ENCODE assay signal across 27 mouse cellular contexts in the genomic region with DNA sequence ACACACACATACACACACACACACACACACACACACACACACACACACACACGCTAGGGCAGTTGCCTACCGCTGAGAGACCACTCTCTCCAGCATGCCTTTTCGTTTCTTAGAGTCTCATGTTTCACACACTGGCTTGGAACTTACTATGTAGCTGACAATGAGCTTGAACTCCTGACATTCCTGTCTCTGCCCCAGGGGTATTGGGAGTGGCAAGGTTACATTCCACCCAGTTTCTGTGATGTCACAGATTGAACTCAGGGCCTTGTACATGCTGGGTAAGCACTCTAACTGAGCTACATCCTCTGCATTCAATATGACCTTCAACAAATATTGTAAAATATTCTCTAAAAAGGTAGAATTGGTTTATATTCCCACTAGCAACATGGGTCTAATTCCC. TPM values are rescaled to one million over a fixed set of nuclear protein-coding genes. Genes with fewer than 3 reads are reported as not detected.
DNase-seq lines count a peak whose midpoint lies in the region; ATAC-seq and TF ChIP-seq lines count a peak whose summit lies in the region.
"Had no signal": no experiment of that assay in that cellular context is flagged by ENCODE, and none has a peak within 500 bp of the region (broad histone marks: within the 10 kb centered on the region; RNA-seq: fewer than 3 reads in every experiment).

No protein-coding gene starts in this region.

- no peak for TF ChIP-seq EP300 in stomach, postnatal 0 days (optimal IDR thresholded peaks at IDR 0.05)

- no peak overlapping the region for H3K9ac ChIP-seq in lung, embryonic 16.5 days (ENCODE audit: low read length)
- no peak overlapping the region for H3K9ac ChIP-seq in ES-E14 (ENCODE audit: insufficient read depth, low read depth, low read length, poor library complexity, severe bottlenecking)
- no peak overlapping the region for H3K9ac ChIP-seq in stomach, postnatal 0 days (ENCODE audit: low read length)
- no peak overlapping the region for H3K9ac ChIP-seq in midbrain, embryonic 11.5 days (ENCODE audit: low read length)
- H3K9ac ChIP-seq: embryonic facial prominence, embryonic 13.5 days; forebrain, postnatal 0 days; heart, embryonic 13.5 days; hindbrain, embryonic 14.5 days; liver, embryonic 15.5 days; midbrain, embryonic 13.5 days; neural tube, embryonic 15.5 days had no signal

- peak; percentile 23; the same call in 1 of the 2 replicates for ATAC-seq in lung, embryonic 16.5 days (ENCODE audit: low read depth)
- peak; percentile 65; the same call in 1 of the 2 replicates for ATAC-seq in stomach, postnatal 0 days (ENCODE audit: low FRiP score, low TSS enrichment)
- no peak for ATAC-seq in midbrain, embryonic 11.5 days (ENCODE audit: low FRiP score)
- ATAC-seq in granulocyte monocyte progenitor cell, adult 5-6 weeks (replicated peaks; ENCODE audit: poor library complexity, severe bottlenecking), result no peak
- ATAC-seq: forebrain, postnatal 0 days; lung, postnatal 0 days; midbrain, embryonic 13.5 days had no signal

- H3K4me1 ChIP-seq in lung, embryonic 16.5 days (replicated peaks; ENCODE audit: control insufficient read depth, insufficient read depth, low read length), result no peaks in the 10 kb centered on the region
- H3K4me1 ChIP-seq in ES-E14 (ENCODE audit: control insufficient read depth in 2 of 2, insufficient read depth in 2 of 2, low read length in 2 of 2, poor library complexity in 1 of 2), result no peaks in the 10 kb centered on the region
- no peaks in the 10 kb centered on the region for H3K4me1 ChIP-seq in stomach, postnatal 0 days (replicated peaks; ENCODE audit: control insufficient read depth, insufficient read depth)
- no peaks in the 10 kb centered on the region for H3K4me1 ChIP-seq in midbrain, embryonic 11.5 days (ENCODE audit: control insufficient read depth, insufficient read depth, low read length)
- H3K4me1 ChIP-seq: embryonic facial prominence, embryonic 13.5 days; liver, embryonic 15.5 days; midbrain, embryonic 13.5 days; neural tube, embryonic 15.5 days had no signal

- no peak overlapping the region for H3K4me3 ChIP-seq in lung, embryonic 16.5 days (ENCODE audit: low read length)
- H3K4me3 ChIP-seq in ES-E14 (ENCODE audit: insufficient read depth in 1 of 2, low read depth in 1 of 2, low read length in 2 of 2, poor library complexity in 1 of 2, severe bottlenecking in 1 of 2), result no peak overlapping the region
- no peak overlapping the region for H3K4me3 ChIP-seq in stomach, postnatal 0 days (ENCODE audit: low read depth, low read length)
- H3K4me3 ChIP-seq in midbrain, embryonic 11.5 days (ENCODE audit: low read depth, low read length), result no peak overlapping the region
- H3K4me3 ChIP-seq: embryonic facial prominence, embryonic 13.5 days; erythroblast, embryonic 14.5 days; heart, embryonic 13.5 days; liver, embryonic 15.5 days; midbrain, embryonic 13.5 days; neural tube, embryonic 15.5 days had no signal

- no peak overlapping the region for H3K27ac ChIP-seq in lung, embryonic 16.5 days (ENCODE audit: low read length)
- H3K27ac ChIP-seq in ES-E14 (ENCODE audit: insufficient read depth, low read depth, low read length, poor library complexity, severe bottlenecking), result no peak overlapping the region; the same call in 1 of the 2 replicates
- H3K27ac ChIP-seq in stomach, postnatal 0 days (replicated peaks), result no peak overlapping the region
- no peak overlapping the region for H3K27ac ChIP-seq in midbrain, embryonic 11.5 days (ENCODE audit: low read depth, low read length)
- H3K27ac ChIP-seq: embryonic facial prominence, embryonic 13.5 days; heart, embryonic 13.5 days; hindbrain, embryonic 14.5 days; liver, embryonic 15.5 days; midbrain, embryonic 13.5 days; neural tube, embryonic 15.5 days had no signal

- H3K4me2 ChIP-seq in lung, embryonic 16.5 days (ENCODE audit: low read depth, low read length), result no peak overlapping the region
- no peak overlapping the region for H3K4me2 ChIP-seq in stomach, postnatal 0 days (replicated peaks; ENCODE audit: low read depth)
- no peak overlapping the region for H3K4me2 ChIP-seq in midbrain, embryonic 11.5 days
- H3K4me2 ChIP-seq: embryonic facial prominence, embryonic 13.5 days; heart, embryonic 13.5 days; hindbrain, embryonic 14.5 days; liver, embryonic 15.5 days; midbrain, embryonic 13.5 days; neural tube, embryonic 15.5 days had no signal

- H3K36me3 ChIP-seq in lung, embryonic 16.5 days (ENCODE audit: control insufficient read depth, insufficient read depth, low read length), result no peaks in the 10 kb centered on the region
- no peaks in the 10 kb centered on the region for H3K36me3 ChIP-seq in ES-E14 (ENCODE audit: control insufficient read depth, insufficient read depth, low read length, poor library complexity, severe bottlenecking)
- no peaks in the 10 kb centered on the region for H3K36me3 ChIP-seq in stomach, postnatal 0 days (ENCODE audit: control insufficient read depth, insufficient read depth, low read length)
- H3K36me3 ChIP-seq in midbrain, embryonic 11.5 days (ENCODE audit: control insufficient read depth, insufficient read depth, low read length), result no peaks in the 10 kb centered on the region
- H3K36me3 ChIP-seq: embryonic facial prominence, embryonic 13.5 days; heart, embryonic 13.5 days; liver, embryonic 15.5 days; midbrain, embryonic 13.5 days; neural tube, embryonic 15.5 days had no signal

- no peak for DNase-seq in lung, postnatal 36 days
- DNase-seq in ES-E14 (ENCODE audit: low read depth, low spot score) (peak; percentile 80), ZHBTc4 (ENCODE audit: low read depth, low spot score) (peak; percentile 94)
- DNase-seq in stomach, postnatal 0 days (ENCODE audit: low spot score), result peak; percentile 15
- no peak for DNase-seq in midbrain, embryonic 11.5 days (ENCODE audit: low spot score, missing footprints)
- DNase-seq: adrenal gland, postnatal 10 days; cerebellum, adult 11-12 months; cerebellum, adult 9-11 months; forebrain, postnatal 0 days; heart, postnatal 10 days; kidney, adult 11 months; kidney, postnatal 14 days; layer of hippocampus, adult 9-11 months; liver; spleen, adult 18-20 months; thymus, adult 2 months; thymus, postnatal 36 days had no signal

- no peak for TF ChIP-seq CTCF in stomach, postnatal 0 days (IDR thresholded peaks at IDR 0.05; ENCODE audit: low read depth)

- H3K27me3 ChIP-seq in lung, embryonic 16.5 days (ENCODE audit: control insufficient read depth, insufficient read depth, low read depth, low read length), result no peaks in the 10 kb centered on the region
- no peaks in the 10 kb centered on the region for H3K27me3 ChIP-seq in stomach, postnatal 0 days (ENCODE audit: control insufficient read depth, insufficient read depth, low read length)
- no peaks in the 10 kb centered on the region for H3K27me3 ChIP-seq in midbrain, embryonic 11.5 days (ENCODE audit: control insufficient read depth, insufficient read depth, low read length)
- H3K27me3 ChIP-seq: embryonic facial prominence, embryonic 13.5 days; heart, embryonic 13.5 days; liver, embryonic 15.5 days; midbrain, embryonic 13.5 days; neural tube, embryonic 15.5 days had no signal

- in situ Hi-C loops in ES-E14 (cut with MboI; ENCODE audit: low sequenced_read_pairs in 2 of 2, unreplicated experiment in 2 of 2), result no loop called here

- H3K9me3 ChIP-seq in lung, embryonic 16.5 days (ENCODE audit: control insufficient read depth, low read length), result no peaks in the 10 kb centered on the region
- no peaks in the 10 kb centered on the region for H3K9me3 ChIP-seq in ES-E14 (ENCODE audit: control insufficient read depth, insufficient read depth, low read depth, low read length)
- no peaks in the 10 kb centered on the region for H3K9me3 ChIP-seq in stomach, postnatal 0 days (ENCODE audit: control insufficient read depth, low read length)
- H3K9me3 ChIP-seq in midbrain, embryonic 11.5 days (ENCODE audit: control insufficient read depth, low read length), result no peaks in the 10 kb centered on the region
- H3K9me3 ChIP-seq: embryonic facial prominence, embryonic 13.5 days; heart, embryonic 13.5 days; liver, embryonic 15.5 days; midbrain, embryonic 13.5 days; neural tube, embryonic 15.5 days had no signal

- 52% methylated on average over 3 of the region's 3 CpGs for WGBS in lung, embryonic 16.5 days
- WGBS in stomach, postnatal 0 days, result 58% methylated on average over 3 of the region's 3 CpGs
- WGBS in midbrain, embryonic 11.5 days, result 88% methylated on average over 3 of the region's 3 CpGs

TF ChIP-seq in ES-E14, 5 proteins besides CTCF, POLR2A, EP300 and RAD21:
- TF ChIP-seq ZC3H11A (IDR thresholded peaks at IDR 0.05; ENCODE audit: borderline replicate concordance, low read depth, low read length) (no peak), MAFK (IDR thresholded peaks at IDR 0.05; ENCODE audit: insufficient read depth, low read depth, low read length) (0 out of 2 replicates have a peak, but pooled peaks have one; percentile 20), HCFC1 (IDR thresholded peaks at IDR 0.05; ENCODE audit: borderline replicate concordance, insufficient read depth, low read length) (no peak), ZNF384 (IDR thresholded peaks at IDR 0.05; ENCODE audit: low read depth, low read length) (no peak), CHD2 (IDR thresholded peaks at IDR 0.05; ENCODE audit: low read depth, low read length) (no peak)

RNA-seq across cellular contexts. Expression of a gene that starts 18.8 kb away (rescaled TPM):
- 32.4 and 33.0 TPM in 2 replicates for polyA plus RNA-seq in lung, embryonic 16.5 days (2015; fragmentation: Nextera tagmentation; extraction: Ambion mirVana)
- total RNA-seq in ES-E14 (2012; rRNA removed), result 50.2 and 57.2 TPM in 2 replicates
- polyA plus RNA-seq in stomach, postnatal 0 days (2015; fragmentation: Nextera tagmentation; extraction: Ambion mirVana), result 14.4 and 14.6 TPM in 2 replicates
- 58.1 and 59.3 TPM in 2 replicates for polyA plus RNA-seq in midbrain, embryonic 11.5 days (2014; fragmentation: Nextera tagmentation; extraction: Ambion mirVana)
- total RNA-seq in granulocyte monocyte progenitor cell, adult 5-6 weeks (2014; fragmentation: Nextera tagmentation), result 17.2 and 25.2 TPM in 2 replicates
- 19.8 and 23.1 TPM in 2 replicates for total RNA-seq in granulocyte monocyte progenitor cell, adult 5-6 weeks (2017)

Comparison
In these comparisons a context has a peak if more than half of its experiments do, and no peak if none do; other contexts are left out.
1. ATAC-seq: peak in lung, embryonic 16.5 days (single experiment) and stomach, postnatal 0 days (single experiment); none in midbrain, embryonic 11.5 days (single experiment) and granulocyte monocyte progenitor cell, adult 5-6 weeks (single experiment).
2. DNase-seq: peak in ES-E14 (single experiment), ZHBTc4 (single experiment) and stomach, postnatal 0 days (single experiment); none in lung, postnatal 36 days (single experiment) and midbrain, embryonic 11.5 days (single experiment).